Mouse (Mus musculus) liver, embryonic 12.5 days (tissue): Measurements from ENCODE around the gene Olfr38. TPM values are rescaled to one million over a fixed set of nuclear protein-coding genes. Genes with fewer than 3 reads are reported as not detected.

ENCODE experiments used
- ATAC-seq: fragments of 200-750 bp; cut with Nextera tagmentation; 2 replicates; pipeline ENCODE4 v1.8.0; 2017; ENCODE audit warnings: moderate number of reproducible peaks, mild to moderate bottlenecking, moderate library complexity
- H3K27ac ChIP-seq: fragments of 300-500 bp; sonication (generic); 2 replicates; pipeline ENCODE4 v1.5.1; 2016; ENCODE audit warnings: mild to moderate bottlenecking
- H3K27me3 ChIP-seq: fragments of 300-500 bp; sonication (generic); replicated peaks from 2 replicates; pipeline ENCODE4 v1.6.1; 2016; ENCODE audit warnings: mild to moderate bottlenecking, moderate library complexity
- H3K36me3 ChIP-seq: fragments of 300-500 bp; sonication (generic); 2 replicates; pipeline ENCODE4 v1.6.1; 2016; ENCODE audit warnings: mild to moderate bottlenecking, moderate library complexity
- H3K4me1 ChIP-seq: fragments of 300-500 bp; sonication (generic); 2 replicates; pipeline ENCODE4 v1.6.1; 2016
- H3K4me2 ChIP-seq: fragments of 300-500 bp; sonication (generic); 2 replicates; pipeline ENCODE4 v1.6.1; 2016; ENCODE audit warnings: mild to moderate bottlenecking, moderate library complexity
- H3K4me3 ChIP-seq: fragments of 300-500 bp; sonication (generic); 2 replicates; pipeline ENCODE4 v1.5.1; 2016; ENCODE audit warnings: mild to moderate bottlenecking, moderate library complexity
- H3K9ac ChIP-seq: fragments of 300-500 bp; sonication (generic); 2 replicates; pipeline ENCODE4 v1.6.1; 2016; ENCODE audit warnings: mild to moderate bottlenecking, moderate library complexity
- H3K9me3 ChIP-seq: fragments of 300-500 bp; sonication (generic); replicated peaks from 2 replicates; pipeline ENCODE4 v1.6.1; 2016; ENCODE audit warnings: mild to moderate bottlenecking, moderate library complexity
- WGBS: fragments of 180-500 bp; shearing (Covaris S2); methylation state at CpG from one replicate; pipeline ENCODE4 v1.1.7; 2016; ENCODE audit not compliant: insufficient replicate concordance; 5-methylcytosine and 5-hydroxymethylcytosine counted together
- polyA plus RNA-seq: library from polyadenylated mRNA; unstranded; fragments of >200 nt; fragmentation: Nextera tagmentation; extraction: Ambion mirVana; gene quantifications from 2 replicates; pipeline ENCODE4 v1.2.1, GENCODE M21; 2016

Olfr38 gene
- polyA plus RNA-seq, 1 experiment from 2014 or later, result not detected

- 46% methylated on average over 1 of the region's 1 CpGs for WGBS
Observed at GRCm38 (mm10) chr6:42811639-42812038, 55.4 kb downstream of the Olfr38 start, which contains the start of gene Olfr450. TSS of gene Olfr450 (plus strand) at chr6:42811939.

More at GRCm38 (mm10) chr6:42811639-42812038, 55.4 kb downstream of the Olfr38 start, which contains the start of gene Olfr450:
- Histone ChIP-seq H3K27ac (no peak within 1 kb of the TSS), H3K9me3 (no peaks in the 10 kb centered on the region), H3K4me1 (no peaks in the 10 kb centered on the region), H3K27me3 (no peaks in the 10 kb centered on the region), H3K9ac (no peak within 1 kb of the TSS), H3K4me3 (no peak within 1 kb of the TSS), H3K4me2 (no peak within 1 kb of the TSS), H3K36me3 (no peaks in the 10 kb centered on the region)
- no peak for ATAC-seq

Other genes with a start within 250 kb of the Olfr38 start
- not detected in 2 replicates for gene Olfr455, start 208.8 kb upstream of the Olfr38 start, polyA plus RNA-seq
- gene Tcaf3, start 158.7 kb upstream of the Olfr38 start, polyA plus RNA-seq, result not detected in 2 replicates
- 0.46 and 0.53 TPM in 2 replicates for gene Tcaf2, start 111.2 kb upstream of the Olfr38 start, polyA plus RNA-seq
- 10.1 and 10.2 TPM in 2 replicates for gene Tcaf1, start 46.3 kb upstream of the Olfr38 start, polyA plus RNA-seq
- not detected in 2 replicates for gene Olfr453, start 17.0 kb upstream of the Olfr38 start, polyA plus RNA-seq
- not detected in 2 replicates for gene Olfr452, start 28.7 kb downstream of the Olfr38 start, polyA plus RNA-seq
- not detected in 2 replicates for gene Olfr450, start 55.5 kb downstream of the Olfr38 start, polyA plus RNA-seq
- gene Olfr449, start 78.0 kb downstream of the Olfr38 start, polyA plus RNA-seq, result not detected in 2 replicates
- gene Olfr448, start 134.0 kb downstream of the Olfr38 start, polyA plus RNA-seq, result not detected in 2 replicates
- gene Olfr447, start 152.5 kb downstream of the Olfr38 start, polyA plus RNA-seq, result not detected in 2 replicates
- gene Olfr446, start 165.0 kb downstream of the Olfr38 start, polyA plus RNA-seq, result not detected in 2 replicates
- not detected in 2 replicates for gene Olfr444, start 192.7 kb downstream of the Olfr38 start, polyA plus RNA-seq